Mouse (Mus musculus) liver, embryonic 14.5 days (tissue): ENCODE results near the gene Tssk4.

Experiments
- CTCF ChIP-seq: IDR thresholded peaks from 2 replicates; pipeline ENCODE4 v1.5.1; 2016; ENCODE audit warnings: antibody characterized with exemption, low read depth, control low read depth
- EP300 ChIP-seq: IDR thresholded peaks from 2 replicates; pipeline ENCODE4 v1.6.1; 2016; ENCODE audit warnings: antibody characterized with exemption, low read depth

GRCm38 (mm10) chr14:55604823-55605222, 45.2 kb upstream of the Tssk4 start:
- TF ChIP-seq CTCF, result no peak
- TF ChIP-seq EP300, result no peak
